Mouse (Mus musculus) splenic B cell, adult 2 months (primary cell): ENCODE measurements around the gene Ung.

Source experiments
- DNase-seq: peaks from one replicate; pipeline ENCODE4 v3.0.0-alpha.2; 2011; ENCODE audit warnings: low read depth, low spot score
- H3K27me3 ChIP-seq: 2 replicates; pipeline ENCODE4 v1.6.1; 2012; ENCODE audit warnings: mild to moderate bottlenecking, low read length, moderate library complexity, mixed read lengths; ENCODE audit not compliant: control insufficient read depth, poor library complexity, insufficient read depth, severe bottlenecking
- H3K36me3 ChIP-seq: 2 replicates; pipeline ENCODE4 v1.6.1; 2012; ENCODE audit warnings: mild to moderate bottlenecking, low read length, moderate library complexity, mixed read lengths; ENCODE audit not compliant: control insufficient read depth, poor library complexity, insufficient read depth, severe bottlenecking

The Ung gene

DNA sequence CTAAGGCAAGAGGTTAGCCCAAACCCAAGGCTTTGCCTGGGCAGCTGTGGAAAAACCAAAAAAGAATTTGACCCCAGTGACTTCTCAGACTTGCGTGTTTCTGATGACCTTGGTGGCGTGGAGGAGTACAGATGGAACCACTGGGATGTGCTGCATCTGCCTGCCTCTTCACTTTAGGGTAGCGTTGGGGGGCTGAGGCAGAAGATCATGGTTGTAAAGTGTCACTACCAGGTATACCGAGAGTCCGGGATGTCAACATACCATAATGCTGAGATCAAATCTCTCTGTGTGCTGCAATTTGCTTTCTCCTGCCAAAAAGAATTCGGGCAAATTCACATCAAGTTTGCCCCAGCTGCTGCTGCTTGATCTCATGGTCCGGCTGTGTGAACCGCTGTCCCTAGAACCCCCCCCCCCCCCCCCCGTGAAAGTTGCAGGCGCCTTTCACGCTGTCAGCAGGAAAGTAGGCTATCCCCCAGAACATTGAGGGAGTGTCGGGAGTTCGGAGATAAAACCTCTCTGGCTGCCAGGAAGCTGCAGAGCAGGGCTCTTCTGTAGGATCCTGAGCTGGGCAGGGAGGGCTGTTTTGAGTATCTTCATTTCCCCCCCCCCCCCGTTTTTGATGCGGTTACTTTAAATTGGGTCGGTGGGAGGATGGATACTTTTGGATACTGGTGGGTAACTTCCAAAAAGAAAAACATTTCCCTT is 43.8 kb downstream of the Ung start:
- no peak for DNase-seq
- Histone ChIP-seq H3K27me3 (no peaks in the 10 kb centered on the region; the same call in 1 of the 2 replicates), H3K36me3 (no peaks in the 10 kb centered on the region)

DNA sequence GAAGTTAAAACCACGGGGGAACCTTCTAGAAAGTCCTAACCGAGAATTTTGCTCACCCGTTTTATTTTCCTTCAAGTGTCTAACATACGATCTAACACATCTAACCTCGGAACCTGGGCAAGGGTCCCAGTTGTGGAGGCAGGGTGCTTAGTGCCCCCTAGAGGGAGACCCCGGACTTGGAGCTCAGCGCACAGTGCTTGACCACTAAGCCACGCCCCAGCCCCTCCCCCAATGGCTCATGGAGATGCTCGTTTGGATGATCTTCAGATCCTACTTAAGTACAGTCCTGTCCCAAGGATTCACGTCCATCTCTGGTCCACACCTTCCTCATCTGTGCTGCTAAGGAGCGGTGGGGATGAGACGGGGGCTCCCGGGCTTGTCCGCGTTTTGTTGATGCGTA is 44.5 kb downstream of the Ung start:
- Histone ChIP-seq H3K36me3 (no peaks in the 10 kb centered on the region), H3K27me3 (no peaks in the 10 kb centered on the region; the same call in 1 of the 2 replicates)
- DNase-seq: peak; percentile 30

DNA sequence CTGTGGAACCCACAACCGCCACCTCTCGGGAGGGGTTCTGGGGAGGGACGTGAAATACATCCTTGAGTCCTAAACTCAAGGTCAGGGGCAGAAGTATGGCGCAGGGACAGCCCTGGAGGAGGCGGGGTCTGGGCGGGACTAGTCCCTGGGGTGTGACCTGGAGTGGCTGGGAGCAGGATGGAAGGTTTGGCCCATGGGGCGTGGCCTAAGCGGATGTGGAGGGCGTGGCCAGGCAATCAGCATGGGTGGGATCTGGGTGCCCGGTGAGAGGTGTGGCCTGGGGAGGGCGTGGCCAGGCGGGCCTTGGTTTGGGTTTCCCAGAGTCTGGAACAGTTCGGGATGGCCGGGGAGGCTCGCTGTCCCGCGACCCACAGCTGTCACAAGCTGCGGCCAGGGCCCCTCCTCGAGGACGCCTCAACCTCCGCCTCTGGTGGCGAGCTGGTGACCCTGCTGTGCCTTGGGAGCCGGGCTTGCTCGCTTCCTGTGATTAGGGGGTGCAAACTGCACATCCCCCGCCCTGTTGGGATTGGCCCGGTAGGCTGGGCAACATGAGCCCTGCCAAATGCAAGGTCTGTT is 45.5 kb downstream of the Ung start:
- Histone ChIP-seq H3K36me3 (no peaks in the 10 kb centered on the region), H3K27me3 (no peaks in the 10 kb centered on the region; the same call in 1 of the 2 replicates)
- peak; percentile 52 for DNase-seq

GRCm38 (mm10) chr5:114176548-114177400 is 46.6 kb downstream of the Ung start:
- no peaks in the 10 kb centered on the region; the same call in 1 of the 2 replicates for H3K27me3 ChIP-seq

GRCm38 (mm10) chr5:114177966-114178719 is 48.0 kb downstream of the Ung start:
- no peak for DNase-seq
- H3K27me3 ChIP-seq: no peaks in the 10 kb centered on the region; the same call in 1 of the 2 replicates
- H3K36me3 ChIP-seq: no peaks in the 10 kb centered on the region

More at GRCm38 (mm10) chr5:114176548-114177400, 46.6 kb downstream of the Ung start:
- DNase-seq: no peak
- H3K36me3 ChIP-seq: no peaks in the 10 kb centered on the region

DNA sequence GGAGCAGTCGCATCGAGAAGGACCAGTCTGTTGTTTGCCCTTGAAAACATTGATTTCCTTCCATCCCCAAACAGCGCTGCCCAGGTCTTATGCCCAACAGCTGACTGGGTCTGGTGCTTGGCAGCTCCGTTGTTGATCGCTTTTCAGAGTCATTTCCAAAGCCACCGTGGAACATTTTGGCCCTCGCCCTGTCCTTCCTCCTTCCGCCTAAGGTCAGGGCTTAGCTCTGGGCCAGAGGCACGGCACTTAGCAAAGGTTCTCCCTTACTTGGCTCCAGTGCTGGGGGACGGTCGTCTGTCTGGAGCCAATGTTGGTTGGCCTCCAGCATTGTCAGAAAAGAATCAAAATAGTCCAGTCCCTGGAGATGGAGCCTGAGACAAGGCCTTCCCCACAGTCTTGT is 49.4 kb downstream of the Ung start:
- no peaks in the 10 kb centered on the region; the same call in 1 of the 2 replicates for H3K27me3 ChIP-seq
- no peak for DNase-seq
- no peaks in the 10 kb centered on the region for H3K36me3 ChIP-seq

- Histone ChIP-seq H3K27me3 (no peaks in the 10 kb centered on the region), H3K36me3 (no peaks in the 10 kb centered on the region)
- no peak for DNase-seq
Measured at GRCm38 (mm10) chr5:114183493-114183892, 53.3 kb downstream of the Ung start.

GRCm38 (mm10) chr5:114187108-114187507 is 56.9 kb downstream of the Ung start:
- Histone ChIP-seq H3K27me3 (no peaks in the 10 kb centered on the region), H3K36me3 (no peaks in the 10 kb centered on the region)
- DNase-seq: no peak
